Mouse (Mus musculus): ENCODE measurements around the gene Tex44. TPM values are rescaled to one million over a fixed set of nuclear protein-coding genes. Genes with fewer than 3 reads are reported as not detected.

Gene Tex44
- total RNA-seq (2021): not detected

DNA sequence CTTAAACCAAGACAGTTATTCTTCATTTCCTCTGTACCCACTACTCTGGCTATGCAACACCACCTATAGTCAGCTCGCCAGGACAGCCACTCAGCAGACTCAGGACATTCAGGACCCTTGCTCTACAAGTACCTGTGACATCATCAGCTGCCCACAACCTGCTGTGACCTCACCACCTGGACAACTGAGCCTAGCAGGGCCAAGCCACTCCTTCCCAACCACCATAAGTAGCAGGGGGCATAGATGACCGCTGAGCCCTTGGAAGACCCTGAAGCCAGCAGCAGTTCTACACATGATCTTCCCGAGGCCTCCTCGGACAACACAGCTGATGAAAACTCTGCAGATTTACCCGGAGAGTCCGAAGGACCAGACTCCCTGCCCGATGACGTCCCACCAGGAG, at the start of gene Tex44, which contains the start of gene Nmur1:
Tex44 (plus strand) TSS at position 202 of the 400 bp plus-strand sequence.
Nmur1 (minus strand) TSS at position 101 of the 400 bp plus-strand sequence.
- intact Hi-C loops (cut with DNase I): no loop called here
- DNase-seq (ENCODE audit: low spot score in 2 of 2): no peak

- intact Hi-C loops (cut with DNase I): loop anchor here (5.0 kb wide), 1 partner anchor 151 kb away; the partner anchor contains the start of gene Ptma
Measured at GRCm38 (mm10) chr1:86376354-86376753, 49.8 kb upstream of the Tex44 start.

GRCm38 (mm10) chr1:86378662-86379061, 47.5 kb upstream of the Tex44 start:
- intact Hi-C loops (cut with DNase I): loop anchor here (5.0 kb wide), 1 partner anchor 149 kb away; the partner anchor contains the start of gene Ptma
- DNase-seq (ENCODE audit: low spot score in 2 of 2): peak in 1 of 2 experiments; percentile 64

More at GRCm38 (mm10) chr1:86376354-86376753, 49.8 kb upstream of the Tex44 start:
- DNase-seq (ENCODE audit: low spot score in 2 of 2): no peak

GRCm38 (mm10) chr1:86379161-86379569, 47.0 kb upstream of the Tex44 start:
- peak; percentile 33 to 68 for DNase-seq (ENCODE audit: low spot score in 2 of 2)
- intact Hi-C loops (cut with DNase I): loop anchor here (5.0 kb wide), 1 partner anchor 148 kb away; the partner anchor contains the start of gene Ptma

DNA sequence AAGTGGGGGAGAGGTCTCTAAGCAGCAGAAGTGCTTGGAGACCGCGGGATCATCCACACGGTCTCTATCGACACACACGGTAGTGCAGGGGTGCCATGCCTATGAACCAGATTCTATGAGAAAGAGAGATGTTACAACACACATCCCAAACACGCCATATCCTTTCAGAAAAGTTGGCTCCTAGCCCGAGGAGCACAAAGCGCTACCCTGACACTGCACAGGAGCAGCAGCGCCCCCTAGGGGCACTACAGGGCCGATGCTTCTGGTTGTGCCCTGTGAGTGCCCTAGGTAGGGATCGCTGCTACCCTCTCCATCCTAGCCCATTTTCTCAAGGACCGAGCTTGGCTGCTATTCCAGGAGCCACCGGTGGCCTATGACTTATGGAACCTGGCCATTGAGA, 45.1 kb upstream of the Tex44 start:
- peak; percentile 36 to 38 for DNase-seq (ENCODE audit: low spot score in 2 of 2)
- intact Hi-C loops (cut with DNase I): no loop called here

- peak; percentile 58 to 68 for DNase-seq (ENCODE audit: low spot score in 2 of 2)
- intact Hi-C loops (cut with DNase I): loop anchor here (5.0 kb wide), 1 partner anchor 43 kb away; no protein-coding TSS in a partner anchor
Measured at GRCm38 (mm10) chr1:86389230-86389629, 36.9 kb upstream of the Tex44 start.

- intact Hi-C loops (cut with DNase I): no loop called here
- no peak for DNase-seq (ENCODE audit: low spot score in 2 of 2)
Measured at GRCm38 (mm10) chr1:86391425-86391824, 34.7 kb upstream of the Tex44 start.

DNA sequence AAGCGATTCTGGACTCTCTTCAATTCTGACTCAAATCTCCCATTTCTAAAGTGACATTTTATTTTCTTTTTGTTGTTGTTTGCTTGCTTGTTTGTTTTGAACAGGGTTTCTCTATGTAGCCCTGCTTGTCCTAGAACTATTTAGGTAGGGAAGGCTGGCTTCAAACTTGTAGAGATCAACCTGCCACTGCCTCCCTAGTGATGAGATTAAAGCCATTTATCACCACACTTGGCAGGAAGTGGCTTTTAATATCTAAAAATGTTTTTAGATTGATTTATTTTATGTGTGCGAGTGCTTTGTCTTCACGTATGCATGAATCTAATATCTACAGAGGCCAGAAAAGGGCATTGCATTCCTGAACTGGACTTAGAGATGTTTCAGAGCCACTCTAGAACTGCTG, 32.9 kb upstream of the Tex44 start:
- intact Hi-C loops (cut with DNase I): no loop called here

GRCm38 (mm10) chr1:86394246-86394645, 31.9 kb upstream of the Tex44 start:
- DNase-seq (ENCODE audit: low spot score in 2 of 2): no peak
- intact Hi-C loops (cut with DNase I): no loop called here

More for the DNA sequence above, 32.9 kb upstream of the Tex44 start:
- no peak for DNase-seq (ENCODE audit: low spot score in 2 of 2)

DNA sequence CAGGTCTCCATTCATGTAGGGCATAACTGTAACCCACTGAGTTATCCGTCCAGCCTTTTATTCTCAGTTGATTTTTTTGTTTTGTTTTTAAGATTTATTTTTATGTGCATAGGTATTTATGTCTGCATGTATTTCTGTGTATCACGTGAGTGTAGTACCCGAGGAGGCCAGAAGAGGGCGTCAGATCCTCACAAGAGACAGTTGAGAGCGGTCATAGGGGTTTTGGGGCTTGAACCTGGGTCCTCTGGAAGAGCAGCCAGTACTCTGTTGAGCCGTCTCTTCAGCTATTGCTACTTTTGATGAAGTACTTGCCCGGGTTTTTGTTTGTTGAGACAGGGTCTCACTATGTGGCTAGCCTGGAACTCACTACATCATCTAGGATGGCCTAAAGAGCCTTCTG, 30.2 kb upstream of the Tex44 start:
- intact Hi-C loops (cut with DNase I): no loop called here
- no peak for DNase-seq (ENCODE audit: low spot score in 2 of 2)

- intact Hi-C loops (cut with DNase I): no loop called here
- DNase-seq (ENCODE audit: low spot score in 2 of 2): no peak
Measured at GRCm38 (mm10) chr1:86397621-86398020, 28.5 kb upstream of the Tex44 start.

- intact Hi-C loops (cut with DNase I): no loop called here
- DNase-seq (ENCODE audit: low spot score in 2 of 2): no peak
Measured at GRCm38 (mm10) chr1:86398222-86398621, 27.9 kb upstream of the Tex44 start.

- no peak for DNase-seq (ENCODE audit: low spot score in 2 of 2)
- intact Hi-C loops (cut with DNase I): no loop called here
Measured at GRCm38 (mm10) chr1:86399322-86399721, 26.8 kb upstream of the Tex44 start.

DNA sequence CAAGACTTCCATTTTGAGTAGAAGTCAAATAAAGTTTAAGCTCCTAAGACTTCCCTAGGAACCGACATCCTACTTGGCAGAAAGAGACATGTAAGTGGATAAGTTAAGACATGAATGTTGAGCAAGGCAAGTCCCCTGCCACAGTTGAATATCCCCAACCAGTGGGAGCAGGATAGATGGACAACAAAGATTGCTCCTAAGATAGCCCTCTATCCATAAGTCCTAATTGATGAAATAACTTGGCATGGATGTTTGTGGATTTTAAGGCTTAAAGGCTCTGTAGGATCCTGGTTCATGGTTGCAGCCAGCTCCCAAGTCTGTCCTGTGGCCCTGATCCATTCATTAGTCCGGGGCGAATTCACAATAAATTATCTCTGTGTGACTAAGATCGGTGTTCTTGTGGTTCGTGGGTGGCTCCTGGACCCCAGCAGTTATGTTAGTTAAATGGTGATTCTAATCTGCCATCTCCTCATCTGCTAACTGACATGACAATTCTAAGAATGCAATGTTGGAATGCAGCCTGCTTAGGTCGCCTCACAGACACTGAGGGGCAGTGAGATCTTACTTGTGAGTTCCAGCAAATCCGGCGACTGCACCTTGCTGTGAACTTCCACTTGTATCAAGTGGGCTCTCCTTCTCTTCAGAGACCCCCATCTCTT, 25.9 kb upstream of the Tex44 start:
- intact Hi-C loops (cut with DNase I): no loop called here
- no peak for DNase-seq (ENCODE audit: low spot score in 2 of 2)

DNA sequence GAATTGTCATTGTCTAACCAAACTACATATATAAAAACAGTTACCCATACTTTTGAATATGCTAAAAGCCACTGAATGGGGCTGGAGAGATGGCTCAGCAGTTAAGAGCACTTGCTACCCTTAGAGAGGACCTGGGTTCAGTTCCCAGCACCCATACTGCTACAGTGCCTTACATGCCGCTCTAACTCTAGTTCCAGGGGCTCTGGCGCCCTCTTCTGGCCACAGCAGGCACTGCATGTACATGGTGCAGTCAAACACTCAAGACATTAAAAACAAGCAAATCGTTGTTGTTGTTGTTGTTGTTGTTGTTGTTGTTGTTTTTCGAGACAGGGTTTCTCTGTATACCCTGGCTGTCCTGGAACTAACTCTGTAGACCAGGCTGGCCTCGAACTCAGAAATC, 21.3 kb upstream of the Tex44 start:
- intact Hi-C loops (cut with DNase I): no loop called here
- DNase-seq (ENCODE audit: low spot score in 2 of 2): no peak

GRCm38 (mm10) chr1:86406313-86406712, 19.8 kb upstream of the Tex44 start:
- intact Hi-C loops (cut with DNase I): no loop called here
- DNase-seq (ENCODE audit: low spot score in 2 of 2): peak in 1 of 2 experiments; percentile 23

DNA sequence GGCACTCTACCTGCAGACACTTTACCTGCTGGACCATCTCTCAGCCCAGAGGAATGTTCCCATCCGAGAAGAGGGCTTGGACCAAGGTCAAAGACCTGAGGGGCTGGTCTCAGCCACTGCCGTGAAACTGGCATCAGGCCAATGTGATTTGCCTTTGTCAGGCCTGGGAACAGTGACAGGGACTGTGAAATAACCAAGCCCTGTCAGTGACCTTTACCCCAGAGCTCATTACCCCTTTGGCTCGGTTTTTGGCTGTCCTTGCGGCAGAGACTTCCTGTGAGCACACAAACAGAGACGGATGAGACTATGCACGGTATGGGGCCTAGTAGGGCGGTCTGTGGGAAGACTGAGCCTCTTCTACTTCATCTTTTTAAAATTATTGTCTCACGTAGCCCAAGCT, 19.2 kb upstream of the Tex44 start:
- intact Hi-C loops (cut with DNase I): no loop called here

DNA sequence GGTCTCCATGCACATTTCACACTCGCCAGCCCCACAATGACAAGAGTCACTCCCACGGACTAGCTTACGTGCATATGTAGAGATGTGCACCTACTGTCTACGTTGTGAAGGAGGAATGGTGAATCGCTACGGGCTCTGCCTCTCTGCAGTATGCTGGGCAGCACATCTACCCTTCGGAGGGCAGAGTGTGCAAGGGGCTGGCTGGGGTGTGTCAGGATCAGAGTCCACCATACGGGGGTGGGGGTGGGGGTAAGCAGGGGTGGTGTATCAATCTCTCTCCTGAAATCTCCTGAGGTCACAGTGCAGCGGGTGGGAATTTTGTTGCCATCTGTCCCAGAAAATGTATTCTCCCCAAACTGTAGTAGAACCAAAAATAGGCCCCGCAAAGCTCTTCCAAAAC, 17.6 kb upstream of the Tex44 start:
- DNase-seq (ENCODE audit: low spot score in 2 of 2): no peak
- intact Hi-C loops (cut with DNase I): no loop called here

More for the DNA sequence above, 19.2 kb upstream of the Tex44 start:
- no peak for DNase-seq (ENCODE audit: low spot score in 2 of 2)

GRCm38 (mm10) chr1:86409476-86409875, 16.7 kb upstream of the Tex44 start:
- intact Hi-C loops (cut with DNase I): no loop called here
- no peak for DNase-seq (ENCODE audit: low spot score in 2 of 2)

DNA sequence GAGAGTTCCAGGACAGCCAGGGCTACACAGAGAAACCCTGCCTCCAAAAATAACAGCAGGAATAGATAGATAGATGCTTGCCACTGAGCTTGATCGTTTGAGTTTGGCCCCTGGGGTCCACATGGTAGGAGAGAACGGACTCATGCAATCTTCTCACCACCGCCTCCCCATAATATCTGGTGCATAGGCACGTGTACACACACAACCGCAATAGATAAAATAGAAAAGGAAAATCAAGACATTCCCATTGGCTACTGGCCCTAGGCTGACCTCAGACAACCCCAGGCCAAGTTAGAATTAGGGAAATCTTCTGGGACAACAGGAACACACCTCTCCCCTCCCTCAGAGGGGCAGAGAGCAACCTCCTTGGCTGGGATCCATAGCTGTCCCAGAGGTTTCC, 11.4 kb upstream of the Tex44 start:
- intact Hi-C loops (cut with DNase I): loop anchor here (5.0 kb wide), 1 partner anchor 42 kb away; no protein-coding TSS in a partner anchor
- DNase-seq (ENCODE audit: low spot score in 2 of 2): no peak

DNA sequence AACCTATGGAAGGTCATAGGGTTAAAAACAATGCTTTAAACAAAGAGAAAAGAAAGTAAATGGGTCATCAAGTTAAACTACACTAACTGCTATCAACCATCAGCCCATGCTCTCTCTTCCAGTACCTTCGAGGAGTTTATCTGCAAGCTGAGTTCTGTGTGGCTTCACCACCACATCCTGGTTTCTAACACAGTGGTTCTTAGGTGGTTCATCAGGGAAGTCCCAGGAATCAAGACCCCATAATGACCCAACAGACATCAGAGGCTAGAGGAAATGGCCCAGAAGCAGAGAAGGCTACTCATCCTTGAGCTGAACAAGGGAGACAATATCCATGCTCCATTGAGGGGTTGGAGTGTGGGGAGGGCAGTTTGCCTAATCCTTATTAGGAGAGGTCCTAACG, 11.0 kb upstream of the Tex44 start:
- DNase-seq (ENCODE audit: low spot score in 2 of 2): no peak
- intact Hi-C loops (cut with DNase I): loop anchor here (5.0 kb wide), 1 partner anchor 43 kb away; no protein-coding TSS in a partner anchor

Measured in left cerebral cortex, postnatal 25 days (tissue).